Mouse (Mus musculus): ENCODE data around the gene Uba3. TPM values are rescaled to one million over a fixed set of nuclear protein-coding genes. Genes with fewer than 3 reads are reported as not detected.
A peak's percentile ranks its signal among the peaks of the same experiment; 100 is the strongest.

Uba3 gene
- polyA plus RNA-seq, 1 experiment from 2014 or later: 84.3 TPM

- ATAC-seq (ENCODE audit: low FRiP score, low read depth): no peak
Observed at GRCm38 (mm10) chr6:97224505-97224904, 19.1 kb upstream of the Uba3 start.

DNA sequence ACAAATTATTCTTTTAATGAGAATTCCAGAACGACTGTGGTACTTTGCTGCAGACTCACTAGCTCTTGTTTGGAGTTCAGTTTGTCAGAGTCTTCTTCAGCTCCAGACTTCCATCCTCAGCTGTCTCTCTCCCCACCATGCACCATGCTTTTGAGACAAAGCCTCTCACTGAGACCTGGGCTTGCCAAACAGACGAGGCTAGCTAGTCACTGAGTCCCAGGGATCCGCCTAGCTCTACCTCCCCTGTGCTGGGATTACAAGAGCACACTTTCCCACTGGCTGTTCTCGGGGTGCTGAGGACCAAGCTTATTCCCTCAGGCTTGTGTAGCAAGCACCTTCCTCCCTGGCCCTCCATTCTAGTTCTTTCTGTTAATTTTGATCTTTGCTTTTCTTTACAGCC, 18.1 kb upstream of the Uba3 start:
- Histone ChIP-seq H3K4me1 (replicated peaks) (peaks cover 15% of the 10 kb centered on the region), H3K4me2 (no peak overlapping the region), H3K4me3 (no peak overlapping the region), H3K36me3 (0 out of 2 replicates have a peak, but pooled peaks cover 10% of the 10 kb centered on the region), H3K27me3 (no peaks in the 10 kb centered on the region), H3K27ac (replicated peaks) (no peak overlapping the region), H3K9me3 (no peaks in the 10 kb centered on the region), H3K9ac (no peak overlapping the region)
- 77% methylated on average over 4 of the region's 4 CpGs for WGBS
- ATAC-seq (ENCODE audit: low FRiP score, low read depth): no peak

More at GRCm38 (mm10) chr6:97224505-97224904, 19.1 kb upstream of the Uba3 start:
- no peak overlapping the region for H3K4me2 ChIP-seq
- H3K9ac ChIP-seq: no peak overlapping the region
- H3K27ac ChIP-seq (replicated peaks): no peak overlapping the region
- H3K27me3 ChIP-seq: no peaks in the 10 kb centered on the region
- 0 out of 2 replicates have a peak, but pooled peaks cover 11% of the 10 kb centered on the region for H3K36me3 ChIP-seq
- no peaks in the 10 kb centered on the region for H3K9me3 ChIP-seq
- no peak overlapping the region for H3K4me3 ChIP-seq
- 96% methylated on average over 8 of the region's 8 CpGs for WGBS
- peaks cover 15% of the 10 kb centered on the region for H3K4me1 ChIP-seq (replicated peaks)

DNA sequence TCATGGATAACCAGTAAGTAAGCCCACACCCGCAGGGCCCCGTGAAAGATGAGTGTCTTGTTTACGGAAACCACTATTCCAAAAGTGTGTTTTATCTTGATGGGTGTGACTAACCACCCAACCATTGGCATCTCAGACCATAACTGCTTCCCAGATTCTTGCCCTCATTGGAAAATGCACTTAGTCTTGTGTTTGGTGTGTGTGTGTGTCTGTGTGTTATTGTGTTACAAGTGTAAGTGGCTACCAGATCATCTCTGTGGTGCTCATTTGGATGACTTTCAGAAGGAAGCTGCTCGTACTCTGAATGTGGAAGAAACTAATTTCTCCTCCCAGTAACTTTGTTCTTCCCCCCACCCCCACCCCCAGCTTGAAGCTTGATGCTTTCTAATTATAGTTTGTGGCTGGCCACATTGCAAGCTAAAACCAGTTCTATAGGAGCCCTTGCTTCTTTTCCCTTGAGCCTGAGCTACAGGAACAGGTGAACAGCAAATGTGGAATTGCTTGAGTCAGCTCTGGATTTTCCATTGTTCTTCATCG, 17.6 kb upstream of the Uba3 start:
- 81% methylated on average over 5 of the region's 5 CpGs for WGBS
- ATAC-seq (ENCODE audit: low FRiP score, low read depth): no peak
- H3K9ac ChIP-seq: no peak overlapping the region

GRCm38 (mm10) chr6:97222321-97222720, 16.9 kb upstream of the Uba3 start:
- Histone ChIP-seq H3K4me3 (no peak overlapping the region), H3K4me2 (no peak overlapping the region), H3K4me1 (replicated peaks) (peaks cover 15% of the 10 kb centered on the region), H3K36me3 (0 out of 2 replicates have a peak, but pooled peaks cover 8% of the 10 kb centered on the region), H3K27me3 (no peaks in the 10 kb centered on the region), H3K27ac (replicated peaks) (no peak overlapping the region), H3K9ac (no peak overlapping the region), H3K9me3 (no peaks in the 10 kb centered on the region)
- ATAC-seq (ENCODE audit: low FRiP score, low read depth): no peak
- 51% methylated on average over 6 of the region's 6 CpGs for WGBS

More for the DNA sequence above, 17.6 kb upstream of the Uba3 start:
- Histone ChIP-seq H3K36me3 (0 out of 2 replicates have a peak, but pooled peaks cover 10% of the 10 kb centered on the region), H3K9me3 (no peaks in the 10 kb centered on the region), H3K4me2 (no peak overlapping the region), H3K4me1 (replicated peaks) (peaks cover 15% of the 10 kb centered on the region), H3K27ac (replicated peaks) (no peak overlapping the region), H3K4me3 (no peak overlapping the region), H3K27me3 (no peaks in the 10 kb centered on the region)

DNA sequence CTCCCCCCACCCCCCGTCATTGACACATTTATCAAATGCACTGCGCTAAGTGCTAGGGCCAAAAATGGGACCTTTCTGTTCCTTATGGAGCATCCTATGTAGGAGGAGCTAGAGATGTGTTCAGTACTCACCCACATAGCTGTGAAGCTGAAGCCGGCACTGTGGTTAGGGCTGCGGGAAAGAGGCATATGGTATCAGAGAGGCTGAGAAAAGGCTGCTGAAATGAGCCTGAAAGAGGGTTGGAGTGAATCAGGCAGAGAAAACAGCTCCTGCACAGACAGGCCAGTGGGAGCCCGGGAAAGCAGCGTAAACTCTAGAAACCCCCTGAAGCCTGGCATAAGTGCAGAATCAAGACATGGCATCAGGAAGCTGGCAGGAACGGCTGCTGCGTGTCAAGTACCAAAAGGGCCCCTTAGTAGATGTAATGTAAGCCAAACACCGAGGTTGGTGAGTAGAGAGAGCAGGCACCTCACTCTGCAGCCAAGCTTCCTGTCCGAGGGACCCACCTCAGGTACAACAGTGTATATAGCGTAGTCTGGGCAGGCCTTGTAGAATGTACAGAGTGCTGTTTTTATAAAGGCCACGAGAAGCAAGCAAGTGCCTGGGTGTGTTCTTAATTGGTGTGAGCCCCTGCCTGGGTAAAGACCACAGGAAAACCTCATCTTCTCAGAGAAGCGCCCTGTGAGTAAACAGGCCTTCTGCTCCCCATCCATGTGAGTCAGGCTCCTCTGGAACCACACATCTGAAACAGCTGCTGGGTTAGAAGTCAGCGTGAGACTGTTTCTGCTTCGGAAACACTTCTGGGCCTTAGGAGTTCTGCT, 16.0 kb upstream of the Uba3 start:
- 0 out of 2 replicates have a peak overlapping the region, but pooled peaks have one; percentile 15 for H3K27ac ChIP-seq (replicated peaks)
- H3K4me3 ChIP-seq: no peak overlapping the region
- no peaks in the 10 kb centered on the region for H3K9me3 ChIP-seq
- no peaks in the 10 kb centered on the region for H3K36me3 ChIP-seq
- H3K4me1 ChIP-seq (replicated peaks): peaks cover 20% of the 10 kb centered on the region
- 0 out of 2 replicates have a peak, but pooled peaks have one; percentile 42 for ATAC-seq (ENCODE audit: low FRiP score, low read depth)
- H3K27me3 ChIP-seq: no peaks in the 10 kb centered on the region
- H3K4me2 ChIP-seq: no peak overlapping the region
- 65% methylated on average over 15 of the region's 15 CpGs for WGBS
- H3K9ac ChIP-seq: no peak overlapping the region

DNA sequence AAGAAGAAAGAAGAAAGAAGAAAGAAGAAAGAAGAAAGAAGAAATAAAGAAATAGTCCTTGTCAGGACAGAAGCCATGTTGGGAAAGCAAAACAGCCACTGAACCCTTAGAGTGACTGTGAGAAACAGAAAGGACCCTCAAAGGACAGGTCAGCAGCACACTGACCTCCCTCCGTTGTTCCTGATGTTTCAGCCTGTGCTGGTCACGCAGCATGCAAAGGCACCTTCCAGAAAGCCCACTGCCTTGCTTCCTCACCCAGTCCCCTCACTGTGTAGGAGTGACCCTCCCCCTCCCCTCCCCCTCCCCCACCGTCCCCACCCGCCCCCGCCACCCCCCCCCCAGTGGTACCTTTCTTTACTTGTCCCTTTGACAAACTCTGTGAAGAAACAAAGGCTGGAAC, 15.2 kb upstream of the Uba3 start:
- H3K4me2 ChIP-seq: no peak overlapping the region
- no peaks in the 10 kb centered on the region for H3K36me3 ChIP-seq
- H3K27ac ChIP-seq (replicated peaks): no peak overlapping the region
- no peak overlapping the region for H3K9ac ChIP-seq
- H3K27me3 ChIP-seq: no peaks in the 10 kb centered on the region
- H3K4me3 ChIP-seq: no peak overlapping the region
- no peak for ATAC-seq (ENCODE audit: low FRiP score, low read depth)
- H3K4me1 ChIP-seq (replicated peaks): peaks cover 17% of the 10 kb centered on the region
- 53% methylated on average over 3 of the region's 5 CpGs for WGBS
- no peaks in the 10 kb centered on the region for H3K9me3 ChIP-seq

DNA sequence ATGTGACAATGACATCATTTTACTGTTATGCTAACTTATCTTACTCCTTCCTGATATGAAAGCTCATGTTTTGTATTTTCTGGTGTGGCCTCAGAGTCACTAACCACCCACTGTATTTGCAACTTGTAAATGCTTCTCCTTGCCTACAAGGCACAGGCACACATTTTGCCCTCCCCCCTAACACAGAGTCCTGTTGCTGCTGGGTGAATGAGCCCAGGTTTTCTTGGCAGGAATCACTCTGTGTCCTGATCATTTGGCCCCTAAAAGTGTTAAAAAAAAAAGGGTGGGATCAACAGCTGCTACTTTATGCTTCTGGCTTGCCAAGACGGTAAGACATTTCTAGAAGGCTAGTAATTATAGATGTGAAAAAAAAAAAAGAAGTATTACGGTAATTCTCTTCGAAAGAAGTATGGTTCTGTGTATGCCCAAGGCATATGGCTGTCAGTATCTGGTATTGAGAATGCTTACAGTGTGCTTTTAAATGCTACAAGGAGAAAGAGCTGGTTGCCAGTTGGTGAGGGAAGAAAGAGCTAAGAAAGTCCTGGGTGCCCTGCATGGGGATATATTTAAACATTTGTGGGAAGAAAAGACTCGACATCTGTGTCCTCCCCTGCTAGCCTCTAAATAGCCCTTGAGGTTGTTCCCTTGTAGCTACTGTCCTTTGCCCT, 10.8 kb upstream of the Uba3 start:
- 74% methylated on average over 4 of the region's 4 CpGs for WGBS
- ATAC-seq (ENCODE audit: low FRiP score, low read depth): no peak
- Histone ChIP-seq H3K4me2 (no peak overlapping the region), H3K9ac (no peak overlapping the region), H3K27ac (replicated peaks) (no peak overlapping the region), H3K4me1 (replicated peaks) (peaks cover 34% of the 10 kb centered on the region), H3K4me3 (no peak overlapping the region), H3K27me3 (no peaks in the 10 kb centered on the region), H3K9me3 (no peaks in the 10 kb centered on the region), H3K36me3 (peaks cover 4% of the 10 kb centered on the region; the same call in 1 of the 2 replicates)

DNA sequence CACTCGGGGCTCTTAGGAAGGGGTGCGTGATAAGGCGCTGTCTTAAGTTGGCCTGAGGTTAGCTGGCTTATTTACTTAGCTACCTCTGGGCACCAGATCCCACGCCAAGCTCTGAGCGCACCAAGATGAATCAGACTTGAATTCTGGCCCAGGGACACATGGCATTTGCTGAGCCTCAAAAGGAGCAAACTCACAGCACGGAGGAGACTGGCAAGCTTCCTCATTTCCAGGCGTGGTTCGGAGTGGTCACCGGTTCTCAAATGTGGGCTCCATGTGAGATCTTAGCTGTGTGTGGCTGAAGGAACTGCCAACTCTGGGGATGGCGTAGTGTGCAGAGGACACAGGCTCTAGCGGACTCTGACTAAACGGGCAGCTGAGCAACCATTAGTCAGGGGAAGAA, 6.5 kb upstream of the Uba3 start:
- H3K27me3 ChIP-seq: no peaks in the 10 kb centered on the region
- peak overlapping the region; percentile 81 for H3K4me3 ChIP-seq
- no peak overlapping the region; the same call in 1 of the 2 replicates for H3K27ac ChIP-seq (replicated peaks)
- 52% methylated on average over 12 of the region's 12 CpGs for WGBS
- peak overlapping the region; percentile 73 for H3K9ac ChIP-seq
- H3K9me3 ChIP-seq: no peaks in the 10 kb centered on the region
- peaks cover 4% of the 10 kb centered on the region; the same call in 1 of the 2 replicates for H3K36me3 ChIP-seq
- ATAC-seq (ENCODE audit: low FRiP score, low read depth): no peak
- H3K4me1 ChIP-seq (replicated peaks): peaks cover 28% of the 10 kb centered on the region
- H3K4me2 ChIP-seq: peak overlapping the region; percentile 83

- Histone ChIP-seq H3K4me1 (replicated peaks) (peaks cover 25% of the 10 kb centered on the region), H3K4me3 (peak overlapping the region; percentile 81), H3K27ac (replicated peaks) (peak overlapping the region; percentile 81), H3K36me3 (peaks cover 4% of the 10 kb centered on the region; the same call in 1 of the 2 replicates), H3K27me3 (no peaks in the 10 kb centered on the region), H3K9ac (peak overlapping the region; percentile 73), H3K4me2 (peak overlapping the region; percentile 83), H3K9me3 (no peaks in the 10 kb centered on the region)
- ATAC-seq (ENCODE audit: low FRiP score, low read depth): peak; percentile 68
- 1% methylated on average over 22 of the region's 22 CpGs for WGBS
Observed at GRCm38 (mm10) chr6:97210962-97211601, 5.6 kb upstream of the Uba3 start.

DNA sequence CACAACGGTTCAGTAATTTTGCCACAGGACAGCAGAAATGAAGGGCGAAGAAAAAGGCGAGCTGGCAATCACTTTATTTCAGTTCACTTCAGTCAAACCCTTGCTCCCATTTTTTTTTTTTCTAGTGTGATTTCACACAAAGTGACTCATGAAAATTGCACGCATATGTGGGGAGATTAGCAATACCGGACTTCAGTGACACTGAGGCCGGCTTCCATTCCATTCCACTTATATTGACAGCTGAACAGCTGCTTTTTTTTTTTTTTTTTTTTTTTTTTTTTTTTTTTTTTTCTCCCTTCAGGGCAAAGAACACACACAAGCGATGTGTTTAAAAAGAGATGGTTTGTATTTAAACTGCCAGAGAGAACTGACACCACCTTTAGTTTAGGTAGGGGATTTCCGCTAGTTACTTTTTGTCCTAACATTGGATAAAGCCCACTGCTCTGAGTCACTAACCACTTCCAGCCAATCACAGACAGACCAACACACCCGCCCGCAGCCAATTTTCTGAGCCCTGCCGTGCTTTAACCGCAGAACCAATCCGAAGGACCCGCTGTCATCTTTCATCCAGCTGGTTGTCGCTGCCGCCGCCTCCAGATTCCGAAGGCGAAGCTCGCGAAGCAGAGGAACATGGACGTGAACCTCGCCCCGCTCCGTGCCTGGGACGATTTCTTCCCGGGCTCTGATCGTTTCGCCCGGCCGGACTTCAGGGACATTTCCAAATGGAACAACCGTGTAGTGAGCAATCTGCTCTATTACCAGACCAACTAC, 4.9 kb upstream of the Uba3 start, which contains the start of gene Arl6ip5:
Arl6ip5 (plus strand) TSS at position 499 of the 771 bp plus-strand sequence.
- Histone ChIP-seq H3K36me3 (peaks cover 4% of the 10 kb centered on the region; the same call in 1 of the 2 replicates), H3K9me3 (no peaks in the 10 kb centered on the region), H3K4me3 (peak within 1 kb of the TSS; percentile 81), H3K27me3 (no peaks in the 10 kb centered on the region), H3K9ac (peak within 1 kb of the TSS; percentile 73), H3K4me2 (peak within 1 kb of the TSS; percentile 83), H3K27ac (replicated peaks) (peak within 1 kb of the TSS; percentile 81), H3K4me1 (replicated peaks) (peaks cover 25% of the 10 kb centered on the region)
- 11% methylated on average over 32 of the region's 32 CpGs for WGBS
- ATAC-seq (ENCODE audit: low FRiP score, low read depth): peak; percentile 67

GRCm38 (mm10) chr6:97209751-97210150, 4.3 kb upstream of the Uba3 start:
- H3K27ac ChIP-seq (replicated peaks): no peak overlapping the region
- H3K4me1 ChIP-seq (replicated peaks): peaks cover 25% of the 10 kb centered on the region
- ATAC-seq (ENCODE audit: low FRiP score, low read depth): no peak
- H3K36me3 ChIP-seq: no peaks in the 10 kb centered on the region
- no peak overlapping the region for H3K4me2 ChIP-seq
- H3K27me3 ChIP-seq: no peaks in the 10 kb centered on the region
- H3K9ac ChIP-seq: no peak overlapping the region
- no peaks in the 10 kb centered on the region for H3K9me3 ChIP-seq
- 87% methylated on average over 4 of the region's 4 CpGs for WGBS
- H3K4me3 ChIP-seq: no peak overlapping the region

Measured in hindbrain, embryonic 15.5 days (tissue).